Mouse (Mus musculus) MEL (cell line): ENCODE data around the gene Crhbp. TPM values are rescaled to one million over a fixed set of nuclear protein-coding genes. Genes with fewer than 3 reads are reported as not detected.

Source experiments
- DNase-seq: peaks from one replicate; pipeline ENCODE4 v3.0.0; 2011; ENCODE audit warnings: low read depth, low spot score
- H3K27ac ChIP-seq: 2 replicates; pipeline ENCODE4 v1.5.1; 2012; ENCODE audit warnings: low read depth, mild to moderate bottlenecking, control low read depth, low read length, moderate library complexity; ENCODE audit not compliant: control insufficient read depth
- H3K27me3 ChIP-seq, 2 experiments: fragments of 150-350 bp in 1 of 2; sonication (generic) in 1 of 2; 2 replicates each; pipeline ENCODE4 v1.6.1; 2012; ENCODE audit warnings: low read length in 2 of 2, mild to moderate bottlenecking in 2 of 2, improper control_type of control experiment in 1 of 2, moderate library complexity in 1 of 2; ENCODE audit not compliant: insufficient read depth in 2 of 2, control insufficient read depth in 1 of 2
- H3K36me3 ChIP-seq, 2 experiments: 2 replicates each; pipeline ENCODE4 v1.6.1; 2012 to 2014; ENCODE audit warnings: low read length in 2 of 2, improper control_type of control experiment in 1 of 2, inconsistent platforms in 1 of 2, mild to moderate bottlenecking in 1 of 2; ENCODE audit not compliant: insufficient read depth in 2 of 2, control insufficient read depth in 1 of 2
- H3K4me1 ChIP-seq, 2 experiments: fragments of 150-350 bp in 1 of 2; sonication (generic) in 1 of 2; 2 replicates each; pipeline ENCODE4 v1.6.1; 2012; ENCODE audit warnings: low read length in 2 of 2, improper control_type of control experiment in 1 of 2, mild to moderate bottlenecking in 1 of 2; ENCODE audit not compliant: insufficient read depth in 2 of 2, control insufficient read depth in 1 of 2
- H3K4me3 ChIP-seq, 2 experiments: fragments of 150-350 bp in 1 of 2; sonication (generic) in 1 of 2; 2 replicates each; pipeline ENCODE4 v1.5.1; 2012; ENCODE audit warnings: low read depth in 2 of 2, low read length in 2 of 2, mild to moderate bottlenecking in 2 of 2, moderate library complexity in 2 of 2, control low read depth in 1 of 2, improper control_type of control experiment in 1 of 2; ENCODE audit not compliant: control insufficient read depth in 1 of 2, insufficient read depth in 1 of 2
- H3K79me2 ChIP-seq: 2 replicates; pipeline ENCODE4 v1.6.1; 2012; ENCODE audit warnings: mild to moderate bottlenecking, low read length, moderate library complexity; ENCODE audit not compliant: control insufficient read depth, poor library complexity, insufficient read depth
- H3K9ac ChIP-seq: 2 replicates; pipeline ENCODE4 v1.6.1; 2012; ENCODE audit warnings: low read depth, mild to moderate bottlenecking, control low read depth, low read length, moderate library complexity; ENCODE audit not compliant: control insufficient read depth, poor library complexity, severe bottlenecking
- H3K9me3 ChIP-seq: fragments of 150-350 bp; sonication (generic); replicated peaks from 2 replicates; pipeline ENCODE4 v1.6.1; 2012; ENCODE audit warnings: mild to moderate bottlenecking, low read length, improper control_type of control experiment, moderate library complexity; ENCODE audit not compliant: insufficient read depth
- CHD1 ChIP-seq: IDR thresholded peaks from 2 replicates; pipeline ENCODE4 v1.6.1; 2012; ENCODE audit warnings: low read depth, mild to moderate bottlenecking, inconsistent platforms, low read length, improper control_type of control experiment
- CHD2 ChIP-seq: IDR thresholded peaks from 2 replicates; pipeline ENCODE4 v1.6.1; 2011; ENCODE audit warnings: low read length, improper control_type of control experiment
- CTCF ChIP-seq, 3 experiments: IDR thresholded peaks in 2 of 3; conservative IDR thresholded peaks in 1 of 3; 2 replicates each; pipeline ENCODE4 v1.5.1; 2011 to 2012; ENCODE audit warnings: low read length in 3 of 3, low read depth in 2 of 3, mild to moderate bottlenecking in 2 of 3, improper control_type of control experiment in 1 of 3, inconsistent platforms in 1 of 3, mixed read lengths in 1 of 3, moderate library complexity in 1 of 3; ENCODE audit not compliant: control insufficient read depth in 1 of 3, insufficient read depth in 1 of 3, poor library complexity in 1 of 3, severe bottlenecking in 1 of 3
- ELF1 ChIP-seq: IDR thresholded peaks from 2 replicates; pipeline ENCODE4 v1.6.1; 2014; ENCODE audit warnings: low read depth, mild to moderate bottlenecking, inconsistent platforms, low read length, improper control_type of control experiment, moderate library complexity
- GABPA ChIP-seq: IDR thresholded peaks from 2 replicates; pipeline ENCODE4 v1.6.1; 2012; ENCODE audit warnings: low read depth, mild to moderate bottlenecking, inconsistent platforms, low read length, improper control_type of control experiment, moderate library complexity
- GATA1 ChIP-seq: IDR thresholded peaks from 2 replicates; pipeline ENCODE4 v1.6.1; 2011; ENCODE audit warnings: low read depth, low read length, improper control_type of control experiment
- HCFC1 ChIP-seq: IDR thresholded peaks from 2 replicates; pipeline ENCODE4 v1.6.1; 2012; ENCODE audit warnings: low read depth, mild to moderate bottlenecking, inconsistent platforms, low read length, improper control_type of control experiment, moderate library complexity
- KAT2A ChIP-seq: conservative IDR thresholded peaks from 2 replicates; pipeline ENCODE4 v1.6.1; 2012; ENCODE audit warnings: low read depth, low read length, improper control_type of control experiment, inconsistent platforms
- MAFK ChIP-seq: IDR thresholded peaks from 2 replicates; pipeline ENCODE4 v1.6.1; 2011; ENCODE audit warnings: low read depth, mild to moderate bottlenecking, low read length, improper control_type of control experiment, borderline replicate concordance
- MAX ChIP-seq: IDR thresholded peaks from 2 replicates; pipeline ENCODE4 v1.6.1; 2011; ENCODE audit warnings: low read length, improper control_type of control experiment
- MEF2A ChIP-seq: IDR thresholded peaks from 2 replicates; pipeline ENCODE4 v1.6.1; 2014; ENCODE audit warnings: low read depth, mild to moderate bottlenecking, inconsistent platforms, low read length, improper control_type of control experiment; ENCODE audit not compliant: poor library complexity, insufficient replicate concordance, severe bottlenecking; ENCODE audit errors: extremely low read depth
- POLR2A ChIP-seq, 2 experiments: IDR thresholded peaks; 2 replicates each; pipeline ENCODE4 v1.6.1; 2011 to 2012; ENCODE audit warnings: low read length in 2 of 2, mild to moderate bottlenecking in 2 of 2, control low read depth in 1 of 2, improper control_type of control experiment in 1 of 2, low read depth in 1 of 2, moderate library complexity in 1 of 2; ENCODE audit not compliant: control insufficient read depth in 1 of 2, insufficient read depth in 1 of 2, poor library complexity in 1 of 2
- RAD21 ChIP-seq: IDR thresholded peaks from 2 replicates; pipeline ENCODE4 v1.6.1; 2011; ENCODE audit warnings: mild to moderate bottlenecking, low read depth, low read length, improper control_type of control experiment
- RCOR1 ChIP-seq: IDR thresholded peaks from 2 replicates; pipeline ENCODE4 v1.6.1; 2012; ENCODE audit warnings: low read depth, mild to moderate bottlenecking, inconsistent platforms, low read length, improper control_type of control experiment
- SIN3A ChIP-seq: IDR thresholded peaks from 2 replicates; pipeline ENCODE4 v1.6.1; 2012; ENCODE audit warnings: low read length, improper control_type of control experiment, inconsistent platforms
- TCF12 ChIP-seq: IDR thresholded peaks from 2 replicates; pipeline ENCODE4 v1.6.1; 2014; ENCODE audit warnings: low read depth, mild to moderate bottlenecking, inconsistent platforms, low read length, improper control_type of control experiment, moderate library complexity
- ZC3H11A ChIP-seq: IDR thresholded peaks from 2 replicates; pipeline ENCODE4 v1.6.1; 2012; ENCODE audit warnings: low read depth, mild to moderate bottlenecking, inconsistent platforms, low read length, improper control_type of control experiment
- ZNF384 ChIP-seq: IDR thresholded peaks from 2 replicates; pipeline ENCODE4 v1.6.1; 2012; ENCODE audit warnings: low read depth, mild to moderate bottlenecking, inconsistent platforms, low read length, improper control_type of control experiment
- polyA plus RNA-seq, 2 experiments: library from polyadenylated mRNA; stranded (reverse) in 1 of 2; unstranded in 1 of 2; fragments of >175 nt in 1 of 2; fragments of >200 nt in 1 of 2; gene quantifications; 2 replicates each; pipeline versions ENCODE4 v1.2.1 to v1.2.4; 2012; ENCODE audit warnings: low replicate concordance in 2 of 2, low read depth in 1 of 2; ENCODE audit not compliant: insufficient read length in 2 of 2, insufficient read depth in 1 of 2, missing spikeins in 1 of 2
- total RNA-seq: library from RNA; depleted of rRNA; stranded (reverse); fragments of 300-350 nt; gene quantifications from 2 replicates; pipeline ENCODE4 v1.2.3, GENCODE M21; 2012; rRNA removed

The Crhbp gene
- not detected in 2 replicates for total RNA-seq
- polyA plus RNA-seq, result not detected

DNA sequence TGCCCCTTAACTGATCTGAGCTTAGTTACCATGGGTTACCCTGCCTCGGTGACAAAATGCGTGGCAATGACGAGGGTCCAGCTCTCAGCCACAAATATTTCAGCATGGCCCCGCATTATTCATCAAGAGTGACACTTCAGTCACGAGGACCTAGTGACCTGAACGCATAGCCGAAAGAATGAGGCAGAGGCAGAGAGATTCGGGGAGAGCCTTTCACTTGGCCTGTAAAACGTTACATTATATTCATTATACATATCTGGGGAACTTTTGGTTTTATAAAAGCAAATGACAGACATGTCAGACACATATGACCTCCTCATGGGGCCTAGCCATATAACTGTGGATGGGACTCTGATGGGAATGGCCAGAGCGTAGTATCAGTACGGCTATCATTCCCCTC lies at the start of gene Crhbp:
Gene Crhbp (minus strand): TSS at position 101 of the 400 bp plus-strand sequence.
- DNase-seq, result no peak
- H3K27ac ChIP-seq, result no peak within 1 kb of the TSS
- H3K4me3 ChIP-seq, result no peak within 1 kb of the TSS
- no peaks in the 10 kb centered on the region for H3K79me2 ChIP-seq
- no peak for TF ChIP-seq CTCF (IDR thresholded peaks at IDR 0.05 in 2 of 3, conservative IDR thresholded peaks at IDR 0.05 in 1 of 3; ENCODE audit: control insufficient read depth in 1 of 3, insufficient read depth in 1 of 3, low read depth in 2 of 3, low read length in 3 of 3, poor library complexity in 1 of 3, severe bottlenecking in 1 of 3)
- no peak for TF ChIP-seq TCF12
- no peak for TF ChIP-seq RAD21
- no peak for TF ChIP-seq MAX
- TF ChIP-seq CHD2, result no peak
- no peak for TF ChIP-seq MAFK
- TF ChIP-seq RCOR1, result no peak
- no peak for TF ChIP-seq HCFC1
- no peak for TF ChIP-seq MEF2A
- no peaks in the 10 kb centered on the region for H3K4me1 ChIP-seq
- no peak within 1 kb of the TSS for H3K9ac ChIP-seq
- H3K36me3 ChIP-seq, result no peaks in the 10 kb centered on the region
- H3K27me3 ChIP-seq, result no peaks in the 10 kb centered on the region; a peak in 1 of 4 replicates
- no peaks in the 10 kb centered on the region for H3K9me3 ChIP-seq

DNA sequence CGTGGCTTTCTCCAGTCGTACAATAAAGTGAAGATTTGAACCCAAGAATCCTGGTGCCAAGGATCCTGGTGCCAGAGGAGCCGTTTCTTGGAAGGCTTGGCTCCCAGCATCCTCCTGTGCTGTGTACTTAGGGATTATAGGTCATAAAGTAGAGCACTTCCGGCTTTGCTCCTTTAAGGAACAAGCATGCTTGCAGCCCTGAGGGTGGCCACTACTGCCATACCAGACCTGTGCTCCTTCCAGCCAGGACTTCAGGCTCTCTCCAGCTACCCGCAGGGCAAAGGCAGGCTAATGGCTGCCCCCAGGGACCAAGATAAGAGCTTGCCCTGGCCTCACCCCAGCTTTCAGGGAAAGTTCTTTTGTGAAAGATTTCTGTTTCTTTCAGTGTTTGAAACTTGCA lies 48.6 kb upstream of the Crhbp start:
- H3K4me1 ChIP-seq, result no peaks in the 10 kb centered on the region
- TF ChIP-seq KAT2A, result no peak
- no peak for TF ChIP-seq GATA1
- TF ChIP-seq CHD1, result no peak
- TF ChIP-seq ELF1, result no peak
- TF ChIP-seq CTCF (IDR thresholded peaks at IDR 0.05 in 2 of 3, conservative IDR thresholded peaks at IDR 0.05 in 1 of 3; ENCODE audit: control insufficient read depth in 1 of 3, insufficient read depth in 1 of 3, low read depth in 2 of 3, low read length in 3 of 3, poor library complexity in 1 of 3, severe bottlenecking in 1 of 3), result no peak
- TF ChIP-seq ZC3H11A, result no peak
- no peak for TF ChIP-seq ZNF384
- no peak for TF ChIP-seq CHD2
- no peaks in the 10 kb centered on the region for H3K36me3 ChIP-seq
- no peaks in the 10 kb centered on the region for H3K9me3 ChIP-seq
- H3K9ac ChIP-seq, result no peak overlapping the region
- no peaks in the 10 kb centered on the region for H3K79me2 ChIP-seq
- no peak overlapping the region for H3K4me3 ChIP-seq
- H3K27ac ChIP-seq, result no peak overlapping the region
- DNase-seq, result no peak
- peaks cover 0 to 4% of the 10 kb centered on the region in 2 experiments; a peak in 3 of 4 replicates for H3K27me3 ChIP-seq

DNA sequence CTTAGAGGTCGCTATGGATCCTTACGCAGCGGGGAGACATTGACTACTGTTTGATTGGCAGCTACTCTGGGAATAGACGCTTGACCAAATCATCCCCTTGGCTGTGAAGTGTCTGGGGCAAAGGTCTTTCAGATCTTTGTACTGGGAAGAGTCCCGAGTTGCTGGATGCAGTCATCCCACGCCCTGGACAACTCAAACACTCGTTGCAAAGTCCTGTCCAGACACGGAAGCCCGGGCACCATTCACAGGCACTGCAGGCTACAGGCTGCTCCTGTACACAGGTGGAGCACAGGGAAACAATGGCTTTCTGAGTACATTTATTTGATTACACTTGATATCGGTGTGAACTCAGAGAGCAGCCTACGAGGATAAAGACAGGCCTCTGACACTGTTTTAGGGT lies 46.6 kb upstream of the Crhbp start:
- Histone ChIP-seq H3K27ac (no peak overlapping the region), H3K79me2 (no peaks in the 10 kb centered on the region), H3K4me1 (no peaks in the 10 kb centered on the region), H3K9ac (no peak overlapping the region), H3K4me3 (no peak overlapping the region), H3K9me3 (no peaks in the 10 kb centered on the region), H3K27me3 (peaks cover 0 to 4% of the 10 kb centered on the region in 2 experiments; a peak in 2 of 4 replicates), H3K36me3 (no peaks in the 10 kb centered on the region)
- no peak for TF ChIP-seq GABPA
- no peak for TF ChIP-seq ELF1
- no peak for TF ChIP-seq CTCF (IDR thresholded peaks at IDR 0.05 in 2 of 3, conservative IDR thresholded peaks at IDR 0.05 in 1 of 3; ENCODE audit: control insufficient read depth in 1 of 3, insufficient read depth in 1 of 3, low read depth in 2 of 3, low read length in 3 of 3, poor library complexity in 1 of 3, severe bottlenecking in 1 of 3)
- TF ChIP-seq SIN3A, result no peak
- no peak for TF ChIP-seq POLR2A (IDR thresholded peaks at IDR 0.05; ENCODE audit: control insufficient read depth in 1 of 2, insufficient read depth in 1 of 2, low read depth in 1 of 2, low read length in 2 of 2, poor library complexity in 1 of 2)
- no peak for DNase-seq
